Mouse (Mus musculus) lung, embryonic 16.5 days (tissue): ENCODE measurements at regions not wholly inside any gene's neighbourhood (a gene's known extent, or its start where the extent isn't known, plus 50 kb on each side); places are given as distances from the start of the nearest gene placed in this dataset.

Source experiments
- ATAC-seq: fragments of 200-750 bp; cut with Nextera tagmentation; 2 replicates; pipeline ENCODE4 v1.8.0; 2017; ENCODE audit warnings: low read depth, mild to moderate bottlenecking, moderate library complexity
- H3K27ac ChIP-seq: fragments of 300-500 bp; sonication (generic); 2 replicates; pipeline ENCODE4 v1.5.1; 2014; ENCODE audit warnings: mild to moderate bottlenecking, control low read depth, low read length
- H3K27me3 ChIP-seq: fragments of 300-500 bp; sonication (generic); 2 replicates; pipeline ENCODE4 v1.6.1; 2014; ENCODE audit warnings: low read depth, low read length, mixed read lengths; ENCODE audit not compliant: control insufficient read depth, insufficient read depth
- H3K36me3 ChIP-seq: fragments of 300-500 bp; sonication (generic); 2 replicates; pipeline ENCODE4 v1.6.1; 2014; ENCODE audit warnings: low read length; ENCODE audit not compliant: control insufficient read depth, insufficient read depth
- H3K4me1 ChIP-seq: fragments of 300-500 bp; sonication (generic); replicated peaks from 2 replicates; pipeline ENCODE4 v1.6.1; 2014; ENCODE audit warnings: low read length, mixed read lengths; ENCODE audit not compliant: control insufficient read depth, insufficient read depth
- H3K4me2 ChIP-seq: fragments of 300-500 bp; sonication (generic); 2 replicates; pipeline ENCODE4 v1.6.1; 2014; ENCODE audit warnings: low read depth, low read length, control low read depth
- H3K4me3 ChIP-seq: fragments of 300-500 bp; sonication (generic); 2 replicates; pipeline ENCODE4 v1.5.1; 2014; ENCODE audit warnings: mild to moderate bottlenecking, low read length, control low read depth
- H3K9ac ChIP-seq: fragments of 300-500 bp; sonication (generic); 2 replicates; pipeline ENCODE4 v1.6.1; 2014; ENCODE audit warnings: low read length, control low read depth
- H3K9me3 ChIP-seq: fragments of 300-500 bp; sonication (generic); 2 replicates; pipeline ENCODE4 v1.6.1; 2016; ENCODE audit warnings: low read length; ENCODE audit not compliant: control insufficient read depth
- WGBS: fragments of 180-500 bp; shearing (Covaris S2); extraction: QIAGEN DNeasy Blood & Tissue Kit; methylation state at CpG from one replicate; pipeline ENCODE4 v1.1.7; 2014; 5-methylcytosine and 5-hydroxymethylcytosine counted together

GRCm38 (mm10) chr15:88214286-88214685 lies 385.8 kb upstream of the Zdhhc25 start:
- H3K9me3 ChIP-seq = no peaks in the 10 kb centered on the region
- H3K27me3 ChIP-seq = no peaks in the 10 kb centered on the region
- no peak for ATAC-seq
- no peaks in the 10 kb centered on the region for H3K36me3 ChIP-seq
- H3K4me3 ChIP-seq = no peak overlapping the region
- H3K4me1 ChIP-seq = no peaks in the 10 kb centered on the region
- no peak overlapping the region for H3K27ac ChIP-seq
- 46% methylated on average over 4 of the region's 4 CpGs for WGBS
- H3K9ac ChIP-seq = no peak overlapping the region
- H3K4me2 ChIP-seq = no peak overlapping the region

GRCm38 (mm10) chr15:88229456-88229855 lies 370.6 kb upstream of the Zdhhc25 start:
- Histone ChIP-seq H3K36me3 (no peaks in the 10 kb centered on the region), H3K27ac (no peak overlapping the region), H3K27me3 (no peaks in the 10 kb centered on the region), H3K4me1 (no peaks in the 10 kb centered on the region), H3K9me3 (no peaks in the 10 kb centered on the region), H3K9ac (no peak overlapping the region), H3K4me3 (no peak overlapping the region), H3K4me2 (no peak overlapping the region)
- ATAC-seq = no peak
- WGBS = 63% methylated on average over 4 of the region's 4 CpGs

GRCm38 (mm10) chr15:88244606-88245005 lies 355.5 kb upstream of the Zdhhc25 start:
- no peak for ATAC-seq
- no peaks in the 10 kb centered on the region for H3K27me3 ChIP-seq
- WGBS = 81% methylated on average over 13 of the region's 13 CpGs
- H3K27ac ChIP-seq = no peak overlapping the region
- H3K9ac ChIP-seq = no peak overlapping the region
- H3K4me2 ChIP-seq = no peak overlapping the region
- H3K4me3 ChIP-seq = no peak overlapping the region
- no peaks in the 10 kb centered on the region for H3K4me1 ChIP-seq
- H3K9me3 ChIP-seq = no peaks in the 10 kb centered on the region
- H3K36me3 ChIP-seq = no peaks in the 10 kb centered on the region

GRCm38 (mm10) chr15:88245496-88246246 lies 354.4 kb upstream of the Zdhhc25 start:
- 39% methylated on average over 22 of the region's 22 CpGs for WGBS
- Histone ChIP-seq H3K4me2 (no peak overlapping the region), H3K9me3 (no peaks in the 10 kb centered on the region), H3K27me3 (no peaks in the 10 kb centered on the region), H3K9ac (no peak overlapping the region), H3K4me3 (no peak overlapping the region), H3K36me3 (no peaks in the 10 kb centered on the region), H3K27ac (no peak overlapping the region), H3K4me1 (no peaks in the 10 kb centered on the region)
- ATAC-seq = no peak

- WGBS = 25% methylated on average over 14 of the region's 14 CpGs
- no peaks in the 10 kb centered on the region for H3K36me3 ChIP-seq
- ATAC-seq = no peak; the same call in 1 of the 2 replicates
These were observed 352.0 kb upstream of the Zdhhc25 start for GRCm38 (mm10) chr15:88247974-88248625.

GRCm38 (mm10) chr15:88288051-88288450 lies 312.1 kb upstream of the Zdhhc25 start:
- H3K4me3 ChIP-seq = no peak overlapping the region
- WGBS = 31% methylated on average over 16 of the region's 16 CpGs
- no peaks in the 10 kb centered on the region for H3K27me3 ChIP-seq
- no peak overlapping the region for H3K9ac ChIP-seq
- no peak overlapping the region for H3K4me2 ChIP-seq
- no peaks in the 10 kb centered on the region for H3K4me1 ChIP-seq
- no peaks in the 10 kb centered on the region for H3K36me3 ChIP-seq
- H3K27ac ChIP-seq = no peak overlapping the region
- no peak for ATAC-seq
- H3K9me3 ChIP-seq = no peaks in the 10 kb centered on the region

More at GRCm38 (mm10) chr15:88247974-88248625, 352.0 kb upstream of the Zdhhc25 start:
- Histone ChIP-seq H3K27me3 (no peaks in the 10 kb centered on the region), H3K9ac (no peak overlapping the region), H3K9me3 (no peaks in the 10 kb centered on the region), H3K4me3 (no peak overlapping the region), H3K27ac (no peak overlapping the region), H3K4me1 (no peaks in the 10 kb centered on the region), H3K4me2 (no peak overlapping the region)

GRCm38 (mm10) chr15:88288696-88289095 lies 311.4 kb upstream of the Zdhhc25 start:
- no peaks in the 10 kb centered on the region for H3K4me1 ChIP-seq
- no peaks in the 10 kb centered on the region for H3K27me3 ChIP-seq
- ATAC-seq = no peak
- no peak overlapping the region for H3K27ac ChIP-seq
- 37% methylated on average over 3 of the region's 3 CpGs for WGBS
- H3K36me3 ChIP-seq = no peaks in the 10 kb centered on the region
- no peak overlapping the region for H3K4me2 ChIP-seq
- no peak overlapping the region for H3K9ac ChIP-seq
- no peaks in the 10 kb centered on the region for H3K9me3 ChIP-seq
- H3K4me3 ChIP-seq = no peak overlapping the region

- Histone ChIP-seq H3K36me3 (no peaks in the 10 kb centered on the region), H3K9ac (no peak overlapping the region), H3K4me3 (no peak overlapping the region), H3K27me3 (no peaks in the 10 kb centered on the region), H3K4me2 (no peak overlapping the region), H3K9me3 (no peaks in the 10 kb centered on the region), H3K4me1 (no peaks in the 10 kb centered on the region), H3K27ac (no peak overlapping the region)
- 23% methylated on average over 20 of the region's 20 CpGs for WGBS
- no peak for ATAC-seq
These were observed 309.2 kb upstream of the Zdhhc25 start for GRCm38 (mm10) chr15:88290740-88291363.

GRCm38 (mm10) chr15:88299061-88299460 lies 301.0 kb upstream of the Zdhhc25 start:
- no peak overlapping the region for H3K9ac ChIP-seq
- H3K27ac ChIP-seq = no peak overlapping the region
- no peaks in the 10 kb centered on the region for H3K9me3 ChIP-seq
- no peaks in the 10 kb centered on the region for H3K27me3 ChIP-seq
- no peak for ATAC-seq
- no peak overlapping the region for H3K4me2 ChIP-seq
- no peaks in the 10 kb centered on the region for H3K4me1 ChIP-seq
- H3K4me3 ChIP-seq = no peak overlapping the region
- H3K36me3 ChIP-seq = no peaks in the 10 kb centered on the region
- WGBS = 46% methylated on average over 6 of the region's 6 CpGs
